Mouse (Mus musculus) E14TG2a.4 (cell line): ENCODE measurements around the gene Ttc28.

Source experiments
- CTCF ChIP-seq: conservative IDR thresholded peaks from 2 replicates; pipeline ENCODE4 v1.5.1; 2014; ENCODE audit warnings: low read length
- NANOG ChIP-seq: IDR thresholded peaks from 2 replicates; pipeline ENCODE4 v1.6.1; 2014; ENCODE audit warnings: borderline replicate concordance, low read length, mixed read lengths
- POU5F1 ChIP-seq: IDR thresholded peaks from 2 replicates; pipeline ENCODE4 v1.6.1; 2014; ENCODE audit warnings: low read length, borderline replicate concordance

DNA sequence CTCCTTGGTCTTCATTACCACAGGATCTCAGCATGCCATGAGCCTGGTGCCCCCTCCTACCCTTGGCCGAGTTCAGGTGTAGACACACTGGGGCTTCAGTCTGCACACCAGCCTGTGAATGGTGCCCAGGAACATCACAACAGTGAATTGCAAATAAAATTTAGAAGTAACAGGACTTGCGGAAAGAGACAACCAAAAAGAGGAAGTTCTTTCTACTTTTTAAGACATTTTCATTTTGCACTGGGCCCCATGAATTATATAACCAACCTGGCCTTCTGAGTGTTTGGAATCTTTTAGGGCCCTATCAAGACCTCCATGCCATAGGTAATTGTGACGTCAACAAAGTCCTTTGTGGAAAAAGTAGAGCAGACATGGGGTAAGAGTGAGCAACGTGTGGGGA is 170.0 kb downstream of the Ttc28 start:
- TF ChIP-seq CTCF (no peak), NANOG (no peak), POU5F1 (no peak)
